Mouse (Mus musculus) gonadal fat pad, adult 2 months (tissue): ENCODE measurements around the gene 1700001J03Rik. TPM values are rescaled to one million over a fixed set of nuclear protein-coding genes. Genes with fewer than 3 reads are reported as not detected.
"Not testable (repeated sequence)": the region's sequence is repeated elsewhere in the genome, so short reads cannot be mapped to it uniquely, and the experiment has no call there.

Source experiments
- DNase-seq: peaks from one replicate; pipeline ENCODE4 v3.0.0-alpha.2; 2012; ENCODE audit warnings: low read depth
- polyA plus RNA-seq: library from polyadenylated mRNA; depleted of rRNA; stranded (reverse); fragments of >200 nt; gene quantifications from 2 replicates; pipeline ENCODE4 v1.2.3, GENCODE M21; 2012; rRNA removed

1700001J03Rik gene
- 0.92 and 1.4 TPM in 2 replicates for polyA plus RNA-seq

DNA sequence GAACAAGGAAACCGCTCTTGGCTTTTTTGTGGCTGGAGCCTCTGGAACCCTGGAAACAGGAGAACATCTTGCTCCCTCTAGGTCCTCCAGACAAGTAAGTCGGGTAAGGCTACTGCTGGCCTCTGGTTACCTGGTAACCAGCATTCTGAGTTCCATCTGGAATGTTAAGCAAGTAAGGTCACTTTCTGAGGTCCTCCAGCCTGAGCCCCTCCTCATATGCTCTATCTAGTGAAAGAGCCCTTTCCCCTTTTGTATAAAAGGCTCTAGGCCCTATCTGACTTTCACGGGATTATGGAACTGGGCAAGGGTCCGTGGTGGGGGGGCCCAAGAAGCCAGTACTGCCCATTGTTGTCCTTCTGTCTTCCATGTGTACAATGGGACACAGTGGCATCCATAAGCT is at the start of gene 1700001J03Rik:
Gene 1700001J03Rik, minus strand, starts transcription at position 101 of the 400 bp plus-strand sequence.
- not testable (repeated sequence) for DNase-seq

DNA sequence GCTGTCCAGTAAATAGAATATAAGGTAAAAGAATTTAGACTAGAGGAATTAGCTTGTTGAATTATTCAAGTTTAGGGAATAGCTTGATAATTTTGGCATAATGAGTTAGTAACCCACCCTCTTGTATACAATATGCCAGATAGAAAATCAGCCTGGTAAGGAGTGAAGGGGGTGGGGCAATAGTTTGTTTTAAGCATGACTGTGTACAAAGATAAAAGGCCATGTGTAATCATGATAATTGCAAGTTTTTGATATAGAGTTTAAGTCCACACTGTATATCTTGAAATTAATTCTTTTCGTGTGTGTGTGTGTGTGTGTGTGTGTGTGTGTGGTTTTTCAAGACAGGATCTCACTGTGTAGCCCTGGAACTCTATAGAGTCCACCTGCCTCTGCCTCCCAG is 49.2 kb upstream of the 1700001J03Rik start:
- DNase-seq, result no peak

DNA sequence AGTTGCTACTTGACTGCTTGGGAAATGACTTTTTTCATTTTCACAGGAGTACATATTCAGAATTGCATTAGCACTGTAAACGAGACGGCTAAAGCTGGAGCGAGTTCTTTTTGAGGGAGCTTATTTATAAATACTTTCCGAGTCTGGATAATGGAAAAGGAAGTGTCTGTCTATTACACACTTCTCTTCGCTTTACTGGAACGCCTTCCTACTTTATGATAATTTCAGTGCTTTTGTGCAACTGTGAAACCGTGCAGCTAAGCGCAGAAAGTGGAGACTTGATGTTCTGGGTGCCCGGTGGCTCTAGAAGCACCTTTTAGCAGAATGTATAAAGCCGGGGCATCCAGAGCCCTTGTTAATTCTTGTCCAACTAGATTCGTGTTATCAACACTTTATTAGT is 47.7 kb upstream of the 1700001J03Rik start:
- DNase-seq, result no peak

DNA sequence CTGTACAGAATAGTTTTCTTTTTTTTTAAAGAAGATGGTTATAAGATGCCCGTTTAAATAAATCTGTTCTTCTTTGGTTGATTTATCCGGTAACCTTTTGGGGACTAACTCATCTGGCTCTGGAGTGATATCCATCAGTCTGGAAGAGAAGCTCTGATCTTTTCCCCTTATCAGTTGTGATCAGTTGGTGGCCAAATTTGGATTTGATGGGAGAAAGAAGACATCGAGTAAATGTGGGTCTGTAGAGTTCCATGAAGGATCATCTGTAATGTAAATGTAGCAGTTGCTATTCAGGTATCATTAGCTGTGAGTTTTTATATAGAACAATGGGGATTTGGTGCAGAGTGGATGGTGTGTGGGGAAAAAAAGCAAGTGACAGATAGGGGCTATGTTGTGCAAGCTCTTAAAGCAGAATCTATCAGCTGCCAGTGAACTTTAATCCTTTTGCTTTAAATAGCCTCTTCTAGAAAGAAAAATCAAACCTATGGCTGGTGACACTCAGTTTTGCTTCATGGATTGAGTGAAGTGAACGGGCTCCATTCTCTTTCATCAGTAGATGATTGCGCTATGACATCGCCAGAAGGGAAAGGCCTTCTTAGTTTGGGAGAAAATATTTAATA is 47.1 kb upstream of the 1700001J03Rik start:
- no peak for DNase-seq

DNA sequence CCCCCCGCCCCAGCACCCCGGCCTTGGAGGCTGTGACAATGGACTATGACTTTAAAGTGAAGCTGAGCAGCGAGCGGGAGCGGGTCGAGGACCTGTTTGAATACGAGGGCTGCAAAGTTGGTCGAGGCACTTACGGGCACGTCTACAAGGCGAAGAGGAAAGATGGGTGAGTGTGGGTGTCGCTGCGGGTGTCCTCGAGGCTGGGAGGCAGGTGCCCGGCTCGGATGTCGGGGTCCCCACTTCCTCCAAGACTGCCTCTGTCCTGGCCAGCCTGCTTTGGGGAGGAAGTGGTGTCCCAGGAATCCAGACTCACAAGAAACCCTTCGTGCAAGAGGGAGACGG is 46.5 kb upstream of the 1700001J03Rik start:
- no peak for DNase-seq

DNA sequence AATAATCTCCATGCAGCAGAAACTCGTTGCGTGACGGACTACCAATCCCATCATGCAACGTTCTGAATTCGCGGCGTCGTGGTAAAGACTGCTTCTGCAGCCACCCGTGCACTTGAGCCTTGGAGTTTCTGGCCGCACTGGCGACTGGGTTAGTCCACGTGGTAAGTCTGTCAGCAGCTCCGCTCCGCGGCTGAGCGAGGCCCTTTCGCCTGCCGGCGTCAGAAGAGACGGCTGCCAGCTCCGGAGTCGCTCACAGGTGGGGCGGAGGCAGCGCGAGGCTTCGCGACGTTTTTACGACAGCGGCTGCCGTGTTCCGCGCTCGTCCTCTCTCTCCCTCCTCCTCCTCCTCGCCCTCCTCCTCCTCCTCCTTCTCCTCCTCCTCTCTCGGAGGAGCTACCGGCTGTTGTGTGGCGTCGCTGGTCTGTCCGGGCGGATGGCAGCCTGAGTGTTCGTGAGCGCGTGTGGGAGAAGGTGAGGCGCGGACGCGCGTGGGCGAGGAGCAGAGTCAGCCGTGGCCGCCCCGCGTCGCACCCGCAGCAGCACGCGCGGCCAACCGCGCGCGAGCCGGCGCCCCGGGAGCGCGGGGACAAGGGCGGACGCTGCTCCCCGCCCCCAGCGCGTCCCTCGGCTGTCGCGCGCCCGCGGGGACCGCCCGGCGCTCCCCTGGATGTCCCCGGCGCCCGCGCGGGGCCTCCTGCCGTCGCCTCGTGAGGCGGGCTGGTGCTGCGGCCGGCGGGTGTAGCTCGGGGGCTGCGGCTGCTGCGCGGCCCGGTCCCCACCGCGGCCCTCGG is 46.0 kb upstream of the 1700001J03Rik start, which contains the start of gene Cdk8:
Gene Cdk8, plus strand, starts transcription at position 367 of the 791 bp plus-strand sequence.
- DNase-seq, result no peak

DNA sequence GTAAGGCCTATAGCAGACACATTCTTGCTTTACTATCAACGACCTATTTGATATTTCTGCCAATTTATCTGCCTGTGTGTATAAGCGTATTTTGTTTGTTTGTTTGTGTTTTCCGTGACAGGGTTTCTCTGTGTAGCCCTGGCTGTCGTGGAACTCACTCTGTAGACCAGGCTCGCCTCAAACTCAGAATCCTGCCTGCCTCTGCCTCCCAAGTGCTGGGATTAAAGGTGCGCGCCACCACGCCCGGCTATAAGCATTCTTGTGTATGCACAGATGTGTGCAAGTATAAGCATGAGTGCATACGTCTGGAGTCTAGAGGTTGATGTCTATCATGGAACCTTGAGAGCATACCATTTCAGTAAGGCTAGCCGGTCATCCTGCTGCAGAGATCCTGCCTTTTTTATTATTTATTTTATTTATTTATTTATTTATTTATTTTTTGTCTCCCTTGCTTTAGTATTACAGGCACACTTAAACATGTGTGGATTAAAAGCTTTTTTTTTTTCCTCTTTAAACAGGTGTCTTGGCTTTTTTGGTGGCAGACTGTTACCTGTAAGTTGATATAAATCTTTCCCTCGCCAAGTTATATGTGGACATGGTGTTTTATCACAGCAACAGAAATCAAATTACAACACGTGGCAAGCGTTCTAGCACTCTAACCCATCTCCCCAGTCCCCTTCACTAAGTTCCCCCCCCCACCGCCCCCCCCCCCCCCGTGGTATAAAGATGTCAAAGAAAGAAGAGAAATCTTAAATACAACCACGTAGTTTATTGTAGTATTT is 45.0 kb upstream of the 1700001J03Rik start:
- no peak for DNase-seq

DNA sequence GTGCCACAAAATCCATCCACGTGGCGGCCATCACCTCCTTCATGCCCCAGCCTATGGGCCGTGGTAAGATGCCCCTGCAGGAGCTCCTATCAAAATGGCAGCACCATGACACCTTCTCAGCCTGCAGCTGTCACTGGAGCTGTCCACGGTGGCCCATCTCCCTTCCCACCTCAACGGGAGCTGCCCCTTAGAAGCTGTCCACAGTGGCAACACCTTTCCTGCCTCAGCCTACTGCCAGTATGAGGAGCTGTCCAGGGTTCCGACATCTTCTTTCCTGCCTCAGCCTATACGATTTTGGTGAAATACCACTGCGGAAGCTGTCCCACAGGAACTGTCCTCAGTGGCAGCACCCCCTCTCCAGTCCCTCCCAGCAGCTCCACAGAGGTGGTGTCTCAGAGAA is 42.4 kb upstream of the 1700001J03Rik start:
- no peak for DNase-seq

DNA sequence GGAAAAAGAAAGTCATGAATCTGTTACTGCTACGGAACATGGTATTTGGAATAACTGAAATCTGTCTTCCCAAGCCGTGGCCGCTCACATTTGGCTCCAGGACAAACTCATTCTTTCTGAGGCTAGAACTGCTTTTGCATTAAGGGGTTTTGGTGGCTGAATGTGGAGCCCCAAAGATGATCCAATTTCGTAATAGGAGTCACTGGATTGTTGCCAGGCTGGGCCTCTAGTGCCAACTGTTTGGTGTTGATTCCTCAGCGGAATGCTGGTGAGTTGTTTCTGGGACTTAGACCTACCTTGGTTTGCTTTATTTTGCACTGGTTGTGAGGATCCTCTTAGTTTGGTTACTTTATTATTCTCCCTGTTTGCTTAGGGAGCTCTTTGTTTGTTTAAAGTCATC is 38.7 kb upstream of the 1700001J03Rik start:
- no peak for DNase-seq

DNA sequence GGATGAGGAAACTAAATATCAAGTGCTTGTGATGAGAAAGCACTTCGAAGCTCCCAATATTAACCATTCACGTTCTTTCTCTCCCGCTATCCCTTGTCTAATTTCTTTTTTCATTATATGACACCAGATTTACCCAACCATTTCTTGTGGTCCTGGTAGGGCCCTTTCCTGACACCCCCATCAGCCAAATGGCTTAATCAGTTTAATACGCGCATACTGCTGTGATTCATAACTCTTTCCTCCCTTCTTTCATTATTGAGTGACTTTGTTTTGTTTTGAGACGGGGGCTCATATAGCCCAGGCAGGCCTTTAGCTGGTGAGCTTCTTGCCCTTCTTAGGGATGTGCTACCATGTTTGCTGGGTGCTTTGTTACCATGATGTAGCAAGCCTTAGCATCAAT is 36.6 kb upstream of the 1700001J03Rik start:
- no peak for DNase-seq

DNA sequence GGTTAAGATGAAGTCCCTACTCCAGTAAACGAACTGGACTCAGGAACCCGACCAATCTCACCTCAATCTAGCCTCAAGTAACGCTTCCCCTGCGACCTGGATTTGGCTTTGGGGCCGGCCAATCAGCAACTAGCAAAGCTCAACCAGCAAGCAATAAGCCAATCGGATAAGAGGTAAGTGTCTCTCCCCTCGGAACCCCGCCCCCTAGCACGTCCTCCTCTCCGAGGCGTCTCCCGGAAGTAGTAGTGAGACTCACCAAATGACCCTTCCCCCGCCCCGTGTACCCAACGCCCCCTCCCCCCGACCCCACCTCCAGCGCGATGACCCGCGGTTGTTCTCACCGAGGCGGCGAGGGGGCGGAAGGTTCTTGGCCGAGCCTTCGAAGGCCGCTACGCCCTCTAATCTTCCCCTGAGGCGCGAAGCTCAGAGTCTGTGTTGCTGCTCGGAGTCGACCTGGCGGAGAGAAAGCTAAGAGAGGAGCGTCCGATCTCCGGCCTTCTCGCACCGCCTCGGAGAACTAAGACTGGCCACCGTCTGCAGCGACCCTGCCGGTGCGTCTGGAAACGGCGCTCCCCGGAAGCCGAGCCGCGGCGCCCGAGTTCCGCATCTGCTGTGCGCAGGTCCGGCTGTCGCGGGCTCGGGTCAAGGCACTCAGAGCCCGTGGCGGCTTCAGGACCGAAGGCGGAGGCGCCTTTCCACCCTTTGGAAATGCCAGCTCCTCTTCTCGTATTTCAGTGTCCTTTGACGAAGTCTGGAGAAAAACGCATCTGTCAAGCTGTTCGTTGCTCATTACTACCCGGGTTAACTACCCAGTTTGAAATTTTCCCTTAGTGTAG is 36.0 kb upstream of the 1700001J03Rik start, which contains the start of gene Rnf6:
Gene Rnf6, minus strand, starts transcription at position 677 of the 836 bp plus-strand sequence.
- DNase-seq, result peak; percentile 85

DNA sequence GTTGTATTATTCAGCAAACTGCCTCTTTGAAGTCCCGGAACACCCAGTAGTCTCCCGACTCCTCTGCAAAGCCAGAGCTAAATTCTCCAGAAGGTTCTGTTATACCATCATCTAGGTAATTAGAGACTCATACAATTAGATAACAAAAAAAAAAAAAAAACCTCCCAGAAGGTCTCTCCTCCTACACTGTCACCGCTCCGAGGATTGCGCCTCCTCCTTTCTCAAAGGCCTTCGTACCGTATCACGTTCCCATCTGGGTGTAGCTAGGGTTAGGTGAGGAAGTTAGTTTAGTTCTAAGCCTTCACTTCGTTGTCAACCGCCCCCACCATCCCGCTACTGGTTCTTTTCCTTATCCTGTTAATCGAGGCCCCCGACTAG is 35.4 kb upstream of the 1700001J03Rik start:
- no peak for DNase-seq

DNA sequence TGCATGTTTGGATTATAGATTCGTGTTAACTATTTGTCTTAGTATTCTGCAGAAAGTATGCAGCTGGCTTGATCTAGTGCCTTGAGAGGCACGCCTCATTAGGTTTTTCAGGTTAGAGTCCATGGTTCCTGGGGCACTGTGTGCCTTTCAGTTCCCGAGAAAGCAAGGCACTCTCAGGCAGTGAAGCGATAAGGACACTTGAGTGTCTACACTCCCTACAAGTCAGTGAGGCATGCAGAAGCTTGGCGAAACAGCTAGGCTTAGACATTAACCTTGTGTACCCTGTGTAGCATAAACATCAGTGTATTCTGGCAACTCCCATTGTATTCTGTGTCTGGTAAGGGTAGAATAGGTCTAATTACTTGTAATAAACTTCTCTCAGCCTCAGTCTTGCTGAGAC is 20.4 kb upstream of the 1700001J03Rik start:
- DNase-seq, result no peak

DNA sequence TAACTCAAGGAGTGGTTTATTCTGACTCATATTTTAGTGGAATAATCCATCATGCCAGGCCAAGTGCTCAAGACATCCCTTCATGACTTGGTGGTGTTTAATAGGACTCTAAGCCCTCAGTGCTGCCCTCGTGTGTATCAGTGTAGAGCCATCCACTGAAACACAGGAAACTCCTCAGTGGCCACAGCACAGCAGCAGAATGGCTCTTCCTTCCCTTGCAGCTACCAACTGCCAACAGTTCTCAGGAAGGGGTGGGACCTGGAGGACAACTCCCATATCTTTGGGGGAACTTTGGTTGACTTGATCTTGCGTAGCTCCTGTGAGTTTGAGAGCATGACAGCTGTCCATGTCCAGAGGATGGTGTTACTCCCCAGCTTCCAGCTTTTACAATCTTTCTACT is 18.8 kb upstream of the 1700001J03Rik start:
- no peak for DNase-seq

DNA sequence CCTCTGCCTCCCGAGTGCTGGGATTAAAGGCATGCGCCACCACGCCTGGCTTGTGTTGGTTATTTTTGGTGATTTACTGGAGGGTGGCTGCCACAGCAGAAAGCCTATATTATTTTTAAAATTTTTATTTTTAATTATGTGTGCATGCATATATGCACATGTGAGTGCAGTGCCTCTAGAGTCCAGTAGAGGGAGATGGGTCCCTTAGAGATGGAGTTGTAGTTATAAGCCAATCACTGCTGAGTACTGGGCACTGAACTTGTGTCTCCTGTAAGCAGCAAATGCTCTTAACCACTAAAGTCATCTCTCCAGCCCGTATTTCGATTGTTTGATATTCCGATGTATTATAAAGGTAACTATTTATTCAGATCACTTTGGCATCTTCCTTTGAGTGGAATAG is 15.5 kb upstream of the 1700001J03Rik start:
- DNase-seq, result no peak

DNA sequence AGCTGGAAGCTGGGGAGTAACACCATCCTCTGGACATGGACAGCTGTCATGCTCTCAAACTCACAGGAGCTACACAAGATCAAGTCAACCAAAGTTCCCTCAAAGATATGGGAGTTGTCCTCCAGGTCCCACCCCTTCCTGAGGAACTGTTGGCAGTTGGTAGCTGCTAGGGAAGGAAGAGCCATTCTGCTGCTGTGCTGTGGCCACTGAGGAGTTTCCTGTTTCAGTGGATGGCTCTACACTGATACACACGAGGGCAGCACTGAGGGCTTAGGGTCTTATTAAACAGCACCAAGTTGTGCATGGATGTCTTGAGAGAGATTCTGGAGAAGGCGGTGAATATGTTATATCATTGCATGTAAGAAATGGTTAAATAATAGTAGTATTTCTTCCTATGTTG is 14.4 kb upstream of the 1700001J03Rik start:
- no peak for DNase-seq

DNA sequence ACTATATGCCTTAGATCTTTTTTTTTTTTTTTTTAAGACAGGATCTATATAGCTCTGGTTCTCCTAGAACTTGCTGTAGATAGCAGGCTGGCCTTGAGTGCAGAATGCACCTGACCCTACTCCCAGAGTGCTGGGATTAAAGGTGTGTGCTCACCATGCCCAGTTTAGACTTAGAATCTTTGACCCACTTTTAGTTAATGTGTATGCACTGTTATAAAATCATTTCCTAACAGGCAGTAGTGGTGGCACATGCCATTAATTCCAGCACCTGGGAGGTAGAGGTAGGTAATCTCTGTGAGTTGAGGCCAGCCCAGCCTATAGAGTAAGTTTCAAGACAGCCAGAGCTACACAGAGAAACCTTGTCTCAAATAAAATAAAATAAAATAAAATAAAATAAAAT is 14.0 kb upstream of the 1700001J03Rik start:
- no peak for DNase-seq

DNA sequence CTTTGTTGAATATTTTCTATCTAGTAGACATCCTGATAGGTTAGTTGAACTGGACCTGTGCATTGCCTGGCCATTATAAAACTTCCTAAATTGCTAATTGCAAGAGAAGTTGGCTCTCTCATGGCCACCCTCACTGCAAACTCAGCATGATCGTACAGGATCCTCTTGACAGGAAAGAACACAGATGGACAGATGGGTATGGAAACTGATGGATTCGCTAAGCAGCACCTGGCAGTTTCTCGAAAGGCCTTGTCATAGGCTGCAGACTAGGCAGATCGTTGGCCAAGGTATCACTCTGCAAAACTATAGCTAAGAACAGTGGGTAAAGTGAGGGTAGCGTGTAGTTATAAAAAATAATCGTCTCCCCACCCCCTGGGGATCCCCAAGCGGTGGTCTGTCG is 8.3 kb upstream of the 1700001J03Rik start:
- DNase-seq, result no peak

DNA sequence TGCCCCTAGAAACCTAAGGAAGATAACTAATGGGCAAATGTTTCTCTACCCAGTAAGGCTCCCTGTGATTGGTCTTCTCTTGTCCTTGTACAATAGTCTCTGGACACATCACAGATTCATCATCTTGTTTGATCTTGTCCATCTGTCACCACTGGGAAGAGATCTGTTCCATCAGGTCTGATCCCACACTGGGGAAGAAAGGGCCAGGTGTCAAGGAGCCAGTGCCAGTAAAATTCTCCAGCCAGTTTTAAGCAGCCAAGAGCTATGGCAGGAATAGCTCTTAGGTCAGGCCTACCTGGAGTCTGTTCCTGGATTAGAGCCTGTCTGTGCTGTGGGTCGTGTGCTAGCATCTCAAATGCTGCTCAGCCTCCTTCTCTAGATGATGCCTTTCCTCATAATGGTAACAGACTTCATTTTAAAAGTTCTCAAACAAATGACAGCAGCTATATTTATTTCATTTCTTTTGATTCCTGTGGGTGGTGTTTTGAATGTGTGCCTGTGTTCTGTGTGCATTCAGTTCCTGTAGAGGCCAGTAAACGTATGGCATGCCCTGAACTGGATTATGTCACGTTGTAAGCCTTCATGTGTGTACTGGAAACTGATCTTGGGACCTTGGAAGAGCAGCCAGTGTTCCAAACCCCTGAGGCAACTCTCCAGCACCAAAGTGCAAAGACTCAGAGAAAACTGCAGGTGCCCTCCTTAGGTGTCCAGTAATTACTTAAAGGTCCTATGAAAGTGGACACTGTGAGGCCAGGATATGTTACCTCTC is 5.6 kb upstream of the 1700001J03Rik start:
- no peak for DNase-seq

DNA sequence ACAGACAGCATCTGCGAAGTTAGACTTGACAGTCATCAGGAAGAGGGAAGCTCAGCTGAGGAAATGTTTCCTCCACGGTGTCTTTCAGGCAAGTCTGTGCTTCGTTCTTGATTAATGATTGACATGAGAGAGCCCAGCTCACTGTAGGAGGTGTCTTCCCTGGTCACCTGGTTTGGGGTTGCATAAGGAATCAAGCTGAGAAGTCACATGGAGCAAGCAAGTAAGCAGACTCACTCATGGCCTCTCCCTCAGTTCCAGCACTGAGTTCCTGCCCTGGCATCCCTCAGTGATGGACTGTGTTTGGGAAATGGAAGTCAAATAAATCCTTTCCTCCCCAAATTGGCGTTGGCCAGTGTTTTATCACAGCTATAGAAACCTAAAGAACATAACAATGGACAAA is 5.0 kb upstream of the 1700001J03Rik start:
- no peak for DNase-seq

DNA sequence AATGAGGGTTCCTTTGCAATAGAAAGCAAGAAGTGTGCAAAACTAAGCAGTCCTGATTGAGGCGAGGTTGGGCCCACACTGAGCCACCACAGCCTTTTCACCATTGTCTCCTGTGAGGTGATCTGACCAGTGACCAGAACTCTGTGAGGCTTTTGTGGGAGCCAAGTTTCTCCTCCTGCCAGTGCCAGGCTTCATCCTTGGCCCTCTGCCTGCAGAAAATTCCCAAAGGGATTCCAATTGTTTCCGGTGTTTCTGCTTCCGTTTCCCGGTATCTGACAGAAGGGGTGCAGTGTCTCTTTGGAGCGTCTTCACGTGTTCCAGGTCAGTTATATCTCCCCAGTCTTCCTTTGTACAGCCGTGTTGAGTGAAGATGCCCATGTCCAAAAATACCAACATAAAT is 3.6 kb upstream of the 1700001J03Rik start:
- no peak for DNase-seq
